Mouse (Mus musculus) large intestine, adult 2 months (tissue): ENCODE results near the gene Ttf1. TPM values are rescaled to one million over a fixed set of nuclear protein-coding genes. Genes with fewer than 3 reads are reported as not detected.
A peak's percentile ranks its signal among the peaks of the same experiment; 100 is the strongest.
"Not testable (repeated sequence)": the region's sequence is repeated elsewhere in the genome, so short reads cannot be mapped to it uniquely, and the experiment has no call there.

Experiments used
- DNase-seq: peaks from one replicate; pipeline ENCODE4 v3.0.0-alpha.2; 2012; ENCODE audit warnings: low read depth, low spot score
- WGBS: fragments of 180-500 bp; shearing (Covaris S2); methylation state at CpG from one replicate; pipeline ENCODE4 v1.1.7; 2018; 5-methylcytosine and 5-hydroxymethylcytosine counted together
- polyA plus RNA-seq: library from polyadenylated mRNA; depleted of rRNA; stranded (reverse); fragments of >200 nt; gene quantifications from 2 replicates; pipeline ENCODE4 v1.2.3, GENCODE M21; 2012

Gene Ttf1
- polyA plus RNA-seq, 1 experiment, result 5.0 TPM

DNA sequence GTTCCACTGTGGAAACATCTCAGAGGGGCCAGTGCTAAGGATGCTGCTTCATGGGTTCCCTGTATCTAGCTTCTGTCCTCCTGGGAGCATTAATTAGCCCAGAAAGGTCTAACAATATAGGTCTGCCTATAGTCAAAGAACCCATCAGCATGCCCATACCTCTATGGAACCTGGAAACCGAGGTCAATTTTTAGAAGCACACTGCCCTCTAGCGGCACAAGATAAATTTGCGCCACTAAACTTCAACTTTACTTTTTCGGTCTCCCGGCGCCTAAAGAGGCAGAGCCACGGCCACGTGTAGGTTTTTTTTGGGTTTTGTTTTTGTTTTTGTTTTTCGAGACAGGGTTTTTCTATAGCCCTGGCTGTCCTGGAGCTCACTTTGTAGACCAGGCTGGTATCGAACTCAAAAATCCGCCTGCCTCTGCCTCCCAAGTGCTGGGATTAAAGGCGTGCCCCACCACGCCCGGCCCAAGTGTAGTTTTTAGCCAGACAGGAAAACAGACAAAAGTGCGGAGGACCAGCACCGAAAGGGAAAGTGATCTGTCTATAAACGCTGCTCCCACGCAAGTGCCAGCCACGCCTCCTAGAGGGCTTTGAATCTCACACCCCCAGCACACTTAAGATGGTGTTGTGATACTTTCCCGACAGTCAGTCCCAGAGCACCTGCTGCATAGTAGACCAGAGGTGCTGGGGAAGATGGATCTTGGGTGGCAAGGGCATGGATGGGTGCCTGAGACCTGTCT is 6.1 kb upstream of the Ttf1 start:
- DNase-seq, result no peak
- 2% methylated on average over 20 of the region's 20 CpGs for WGBS

DNA sequence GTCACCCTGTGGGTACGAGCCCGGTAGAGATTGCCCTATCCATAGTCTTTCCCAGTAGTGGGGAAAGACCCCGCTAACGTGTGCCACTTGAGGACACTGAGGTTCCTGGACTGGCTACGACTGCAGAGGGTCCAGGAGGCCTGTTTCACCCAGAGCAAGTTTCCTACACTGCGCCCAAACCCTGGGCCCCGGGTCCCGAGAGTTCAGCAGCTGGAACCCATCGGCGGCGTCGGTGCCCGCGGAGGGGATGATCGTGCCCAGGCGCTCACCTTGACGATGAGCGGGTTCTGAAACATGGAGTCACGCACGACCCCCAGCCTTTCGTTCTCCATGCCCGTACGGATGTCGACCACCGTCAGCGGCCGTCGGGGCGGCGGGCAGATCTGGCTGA is 5.5 kb upstream of the Ttf1 start:
- whole genome bisulfite sequencing, result 1% methylated on average over 30 of the region's 30 CpGs
- DNase-seq, result no peak

DNA sequence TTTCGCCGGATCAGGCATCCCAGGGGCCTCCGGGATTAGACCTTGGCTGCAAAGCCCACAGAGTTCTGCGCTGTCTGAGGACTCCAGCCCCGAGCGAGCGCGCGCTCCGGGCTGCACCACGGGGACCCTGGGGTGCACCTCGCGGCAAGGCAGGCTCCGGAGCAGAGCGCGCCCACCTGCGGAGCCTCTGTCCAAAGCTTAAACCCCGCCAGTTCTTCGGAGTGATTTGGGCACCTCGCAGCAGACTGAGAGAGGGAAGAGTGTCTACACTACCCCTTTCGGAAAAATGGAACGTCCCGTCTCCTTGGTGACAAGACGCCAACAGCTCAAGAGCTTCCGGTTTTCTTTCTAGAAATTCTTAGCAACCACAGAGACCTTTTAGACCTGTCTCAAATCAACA is 5.1 kb upstream of the Ttf1 start, which contains the start of gene Cfap77:
Gene Cfap77 (minus strand): TSS at position 76 of the 400 bp plus-strand sequence.
- under 1% methylated on average over 25 of the region's 25 CpGs for WGBS
- DNase-seq, result peak; percentile 50

DNA sequence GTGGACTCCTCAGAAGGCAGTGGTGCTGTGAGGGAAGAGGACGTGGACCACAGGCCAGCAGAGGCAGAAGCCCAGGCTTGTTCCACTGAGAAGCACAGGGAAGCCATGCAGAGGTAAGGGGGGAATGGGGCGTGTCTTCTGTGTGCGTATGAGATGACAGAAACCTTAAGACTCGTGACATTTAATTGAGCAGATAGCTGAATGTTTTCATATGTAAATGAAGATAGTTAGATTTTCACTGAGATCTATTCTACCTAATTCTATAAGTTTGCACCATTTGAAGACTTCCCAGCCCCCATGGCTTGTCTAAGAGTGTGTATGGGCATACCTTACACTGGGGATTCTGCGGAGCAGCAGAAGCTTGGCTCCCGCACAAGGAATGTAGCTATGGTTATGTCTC is 5.7 kb downstream of the Ttf1 start:
- no peak for DNase-seq
- whole genome bisulfite sequencing, result 92% methylated on average over 6 of the region's 6 CpGs

DNA sequence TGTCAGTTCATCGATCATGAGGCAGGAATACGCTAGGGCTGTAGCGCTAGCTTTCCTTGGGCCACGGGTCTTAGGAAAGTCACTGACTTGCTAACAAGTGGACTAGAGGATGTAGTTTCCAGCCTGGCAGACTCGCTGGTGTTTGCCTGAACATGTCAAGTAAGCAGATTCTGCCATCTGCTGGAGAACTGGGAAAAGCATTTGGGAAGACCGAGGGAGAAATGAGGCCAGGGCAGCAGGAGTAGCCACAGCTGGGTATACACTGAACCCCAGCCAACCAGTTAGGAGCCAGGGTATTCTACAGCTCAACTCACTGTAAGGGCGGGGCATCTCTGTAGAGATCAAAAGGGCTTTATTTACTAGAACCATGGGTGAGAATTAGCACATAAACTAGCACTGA is 6.3 kb downstream of the Ttf1 start:
- 48% methylated on average over 7 of the region's 7 CpGs for WGBS
- DNase-seq, result no peak

DNA sequence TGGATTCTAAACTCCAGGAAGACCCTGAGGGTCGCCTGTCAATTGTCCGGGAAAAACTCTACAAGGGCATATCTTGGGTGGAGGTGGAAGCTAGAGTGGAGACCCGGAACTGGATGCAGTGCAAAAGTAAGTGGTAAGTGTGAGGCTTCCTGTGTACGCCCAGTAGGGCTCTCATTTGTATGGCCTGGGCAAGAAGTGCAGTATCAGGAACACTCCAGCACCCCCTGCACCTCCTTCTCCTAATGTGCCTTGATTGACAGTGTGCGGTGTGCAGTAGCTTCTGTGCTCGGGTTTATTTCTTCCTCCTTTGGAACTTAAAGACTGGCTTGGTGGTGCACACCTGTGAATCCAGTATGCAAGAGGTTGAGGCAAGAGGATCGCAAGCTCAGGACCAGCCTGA is 14.6 kb downstream of the Ttf1 start:
- DNase-seq, result no peak
- 93% methylated on average over 7 of the region's 7 CpGs for WGBS

DNA sequence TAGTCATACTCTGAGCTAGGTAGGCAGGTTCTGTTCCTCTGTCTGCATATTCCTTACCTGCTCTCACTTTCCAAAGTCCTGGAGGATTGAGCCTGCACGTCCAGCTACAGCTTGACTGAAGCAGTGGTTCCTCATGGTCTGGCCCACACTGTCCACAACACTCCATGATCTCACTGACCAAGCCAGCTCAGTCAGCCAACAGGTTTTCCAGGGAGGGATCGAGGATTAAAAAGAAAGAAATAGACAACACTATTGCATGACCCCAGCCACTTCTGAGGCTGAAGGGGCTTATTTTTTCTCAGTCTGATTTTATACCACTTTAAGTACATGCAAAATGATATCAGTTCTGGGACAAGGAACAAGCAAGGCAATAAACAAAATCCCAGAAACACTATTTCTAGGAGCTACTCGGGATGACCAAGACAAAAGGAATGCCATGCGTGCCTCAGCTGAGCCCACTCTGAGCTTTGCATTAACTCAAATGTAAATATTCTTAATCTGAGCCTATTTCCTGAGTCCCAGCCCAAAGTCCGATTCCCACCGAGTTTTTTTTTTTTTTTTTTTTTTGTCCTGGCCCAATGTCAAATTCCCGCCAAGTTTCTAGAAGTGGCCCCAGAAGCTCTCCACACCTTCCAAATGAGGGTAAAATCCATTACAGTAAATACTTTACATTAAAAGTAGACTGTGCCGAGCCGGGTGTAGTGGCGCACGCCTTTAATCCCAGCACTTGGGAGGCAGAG is 15.4 kb downstream of the Ttf1 start:
- DNase-seq, result no peak
- WGBS, result 66% methylated on average over 11 of the region's 11 CpGs

DNA sequence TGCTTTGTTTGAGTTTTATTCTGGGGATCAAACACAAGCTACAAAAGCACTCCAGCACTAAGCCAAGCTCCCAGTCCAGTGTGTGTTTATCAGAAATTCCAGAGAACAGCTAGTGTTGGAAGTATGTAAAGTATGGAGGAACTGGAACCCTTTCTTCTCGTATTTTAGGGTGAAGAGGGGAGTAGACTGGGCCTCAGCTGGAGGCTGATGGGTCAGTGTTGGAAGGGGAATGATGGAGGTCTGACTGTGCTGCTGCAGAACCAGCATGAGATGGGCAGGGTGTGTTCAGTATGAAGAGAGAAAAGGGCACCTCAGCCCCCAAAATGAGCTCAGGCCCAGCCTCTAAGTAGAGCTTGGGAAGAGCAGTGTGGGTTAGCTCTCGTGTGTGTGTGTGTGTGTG is 16.2 kb downstream of the Ttf1 start:
- no peak for DNase-seq
- WGBS, result 77% methylated on average over 2 of the region's 2 CpGs

DNA sequence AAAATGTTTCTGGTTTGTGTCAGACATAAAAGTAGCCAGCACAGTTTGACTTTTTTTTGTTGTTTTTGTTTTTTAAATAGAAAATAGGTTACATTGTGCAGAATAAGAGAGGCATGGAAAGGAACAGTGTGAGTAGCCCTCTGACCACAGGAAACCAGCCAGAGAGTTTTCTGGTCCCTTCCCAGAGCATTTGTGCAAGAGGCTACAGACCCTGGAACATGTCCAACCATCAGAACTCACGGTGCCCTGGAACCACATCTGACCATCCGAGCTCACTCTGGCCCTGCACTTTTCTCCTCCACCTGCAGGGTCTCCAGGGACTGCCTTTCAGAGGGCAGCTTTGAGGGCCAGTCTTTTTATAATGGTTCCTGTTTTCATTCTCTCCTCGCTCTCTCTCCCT is 21.9 kb downstream of the Ttf1 start:
- WGBS, result 74% methylated on average over 3 of the region's 3 CpGs
- DNase-seq, result no peak

DNA sequence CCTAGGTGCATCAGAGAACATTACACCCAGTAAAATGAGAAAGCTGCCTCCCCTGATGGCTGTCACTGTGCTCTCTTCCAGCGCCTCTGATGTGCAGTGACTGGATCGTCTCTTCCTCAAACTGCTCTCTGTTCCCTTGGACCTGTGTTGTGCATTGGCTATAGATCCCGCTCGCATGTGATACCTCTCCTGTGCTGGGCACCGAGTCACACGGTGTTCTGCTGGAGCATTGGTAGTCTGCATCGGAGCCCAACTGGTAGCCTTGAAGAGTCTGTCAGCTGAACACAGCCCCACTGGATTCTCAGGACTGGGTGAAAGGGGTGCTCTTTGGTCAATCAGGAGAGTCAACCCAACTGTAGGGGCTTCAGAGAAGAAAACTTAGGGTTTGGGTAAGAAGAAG is 26.0 kb downstream of the Ttf1 start:
- WGBS, result 96% methylated on average over 7 of the region's 7 CpGs
- DNase-seq, result no peak

DNA sequence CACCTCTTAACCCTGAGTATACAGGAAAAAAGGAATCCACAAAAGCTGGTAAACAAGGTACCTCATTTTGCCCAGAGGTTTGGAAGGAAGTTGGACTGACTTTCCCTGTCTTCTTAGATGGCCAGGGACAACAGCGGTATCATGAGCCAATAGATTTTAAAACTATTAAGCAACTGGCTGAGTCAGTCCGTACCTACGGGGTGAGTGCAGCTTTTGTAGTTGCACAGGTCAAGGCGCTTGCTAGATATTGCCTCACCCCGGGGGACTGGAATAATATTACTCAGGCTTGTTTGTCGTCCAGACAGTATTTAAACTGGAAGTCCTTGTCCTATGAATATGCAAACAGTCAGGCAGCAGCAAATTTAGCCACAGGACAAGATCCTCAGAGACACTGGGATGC is 29.2 kb downstream of the Ttf1 start:
- DNase-seq, result not testable (repeated sequence)
- 64% methylated on average over 6 of the region's 6 CpGs for WGBS

DNA sequence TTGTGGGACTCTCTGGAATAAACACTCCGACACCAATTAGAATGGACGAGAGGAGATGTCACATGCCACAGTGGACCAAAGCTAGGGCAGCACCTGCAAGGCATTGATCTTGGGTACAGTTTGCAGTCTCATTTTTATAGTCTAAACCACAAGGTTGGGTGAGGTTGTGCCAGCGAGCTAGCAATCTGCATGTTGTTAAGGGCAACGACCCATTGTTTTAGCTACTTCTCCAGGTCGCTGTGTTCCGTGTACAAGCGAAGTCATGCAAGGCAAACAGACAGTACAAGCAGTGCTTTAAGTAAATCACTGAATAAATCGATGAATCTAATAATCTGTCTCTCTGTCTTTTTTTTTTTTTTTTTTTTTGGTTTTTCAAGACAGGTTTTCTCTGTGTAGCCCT is 35.6 kb downstream of the Ttf1 start:
- no peak for DNase-seq
- whole genome bisulfite sequencing, result 56% methylated on average over 8 of the region's 8 CpGs

DNA sequence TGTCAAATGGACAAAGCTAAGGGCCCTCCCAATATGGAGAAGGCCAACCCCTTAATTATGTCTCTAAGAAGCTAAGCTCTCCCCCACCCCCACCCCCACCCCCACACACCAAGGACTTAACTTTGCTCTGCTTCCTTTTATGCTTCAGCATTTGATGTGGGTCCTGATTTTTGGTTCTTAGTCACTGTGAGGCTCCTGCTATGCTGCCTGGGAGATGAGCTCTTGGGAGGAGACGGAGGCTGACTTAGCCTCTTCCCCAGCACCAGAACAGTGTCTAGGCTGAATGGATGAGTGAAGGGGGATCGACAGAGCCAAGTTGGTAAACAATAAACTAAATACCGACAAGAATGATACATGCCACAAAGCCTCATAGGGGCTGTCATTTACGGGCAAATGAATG is 36.7 kb downstream of the Ttf1 start:
- WGBS, result 76% methylated on average over 4 of the region's 4 CpGs
- DNase-seq, result no peak

DNA sequence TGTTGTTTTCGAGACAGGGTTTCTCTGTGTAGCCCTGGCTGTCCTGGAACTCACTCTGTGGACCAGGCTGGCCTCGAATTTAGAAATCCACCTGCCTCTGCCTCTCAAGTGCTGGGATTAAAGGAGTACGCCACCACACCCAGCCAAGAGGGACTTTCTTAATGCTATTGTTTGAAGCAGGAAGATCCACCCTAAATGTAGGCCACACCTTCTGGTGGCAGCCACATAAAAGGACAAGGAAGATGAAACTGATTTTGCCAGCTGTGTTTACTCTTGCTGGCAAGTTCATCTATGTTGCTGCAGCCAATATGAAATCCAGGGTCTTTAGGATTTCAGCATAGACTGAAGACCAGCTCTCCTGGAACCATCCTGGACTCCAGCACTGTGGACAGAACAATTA is 37.4 kb downstream of the Ttf1 start:
- DNase-seq, result no peak
- WGBS, result 54% methylated on average over 3 of the region's 3 CpGs

DNA sequence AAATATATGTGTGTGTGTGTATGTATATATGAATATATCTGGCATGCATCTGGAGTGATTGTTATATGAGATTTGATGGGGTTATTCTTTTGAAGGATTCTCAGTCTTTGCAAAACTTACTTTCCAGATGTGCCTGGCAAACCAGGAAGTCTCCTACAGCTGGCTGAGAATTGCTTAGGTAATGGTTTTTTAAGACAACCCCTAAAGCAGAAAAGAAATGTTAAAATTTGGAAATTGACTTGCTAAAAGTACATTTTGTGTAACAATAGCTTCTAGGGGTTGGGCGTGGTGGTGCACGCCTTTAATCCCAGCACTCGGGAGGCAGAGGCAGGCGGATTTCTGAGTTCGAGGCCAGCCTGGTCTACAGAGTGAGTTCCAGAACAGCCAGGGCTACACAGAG is 37.9 kb downstream of the Ttf1 start:
- DNase-seq, result not testable (repeated sequence)
- WGBS, result 96% methylated on average over 5 of the region's 5 CpGs

DNA sequence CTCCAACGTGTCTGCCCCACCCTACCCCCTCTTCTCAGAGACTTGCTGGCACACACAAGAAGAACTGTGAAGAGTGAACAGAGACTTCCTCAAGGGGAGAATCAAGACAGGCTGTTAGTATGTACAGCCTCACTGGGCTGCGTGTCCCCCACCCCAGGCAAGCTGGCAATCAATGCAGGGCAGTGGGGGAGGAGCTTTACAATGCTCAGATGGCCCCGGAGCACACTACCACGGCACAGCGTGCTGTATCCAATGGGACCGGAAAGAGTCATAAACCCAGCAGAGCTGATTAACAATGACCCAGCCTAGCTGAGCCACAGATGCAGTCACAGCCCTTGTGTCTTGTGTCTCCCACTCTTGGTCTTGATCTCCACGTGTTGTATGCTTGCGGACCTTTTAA is 38.7 kb downstream of the Ttf1 start:
- DNase-seq, result no peak
- WGBS, result 31% methylated on average over 8 of the region's 8 CpGs

DNA sequence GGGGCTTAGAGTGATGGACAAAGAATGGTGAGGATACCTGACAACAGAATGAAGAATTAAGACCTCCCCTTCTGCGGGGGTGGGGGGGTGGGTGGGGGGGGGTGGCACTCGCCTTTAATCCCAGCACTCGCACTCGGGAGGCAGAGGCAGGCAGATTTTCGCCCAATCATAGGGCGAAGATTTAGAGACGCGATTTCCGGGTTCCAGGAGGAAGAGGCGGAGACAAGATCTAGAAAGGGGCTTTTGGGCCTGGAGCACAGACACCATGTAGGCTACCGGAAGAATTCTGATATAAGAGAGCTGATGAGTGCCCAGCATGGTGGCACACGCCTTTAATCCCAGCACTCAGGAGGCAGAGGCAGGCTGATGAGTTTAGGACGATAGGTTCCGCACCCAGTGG is 39.6 kb downstream of the Ttf1 start:
- no peak for DNase-seq
- 92% methylated on average over 14 of the region's 14 CpGs for WGBS

DNA sequence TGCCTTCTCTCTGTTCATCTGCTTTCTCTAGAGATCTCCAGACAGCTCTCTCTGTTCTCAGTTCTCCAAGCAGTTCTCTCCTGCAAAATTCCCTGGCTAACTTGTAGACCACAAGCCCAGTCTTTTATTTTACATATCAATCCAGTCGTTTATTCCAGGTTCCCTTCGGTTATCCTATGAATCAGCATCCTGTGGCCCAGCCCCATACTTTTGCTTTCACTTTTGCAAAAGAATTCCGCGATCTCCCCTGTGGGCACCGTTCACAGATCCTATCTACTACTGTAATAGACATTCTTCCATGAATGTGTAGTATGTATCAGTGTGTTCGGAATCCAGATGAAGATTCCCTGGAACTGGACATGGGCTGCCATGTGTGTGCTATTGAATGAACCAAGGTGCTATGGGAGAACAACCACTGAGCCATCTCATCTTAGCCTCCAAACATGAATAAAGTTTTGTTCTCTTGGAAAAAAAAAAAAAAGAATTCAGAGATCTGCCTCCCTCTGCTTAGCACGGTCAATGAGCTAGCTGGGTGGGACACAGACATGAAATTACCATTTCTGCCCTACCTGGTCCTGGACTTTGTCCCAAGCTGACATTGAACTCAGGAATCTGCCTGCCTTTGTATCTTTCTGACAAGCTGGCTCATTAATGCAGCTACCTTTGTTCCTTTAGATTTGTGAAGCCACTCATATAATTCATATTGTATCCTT is 40.9 kb downstream of the Ttf1 start:
- no peak for DNase-seq
- WGBS, result 32% methylated on average over 7 of the region's 7 CpGs

DNA sequence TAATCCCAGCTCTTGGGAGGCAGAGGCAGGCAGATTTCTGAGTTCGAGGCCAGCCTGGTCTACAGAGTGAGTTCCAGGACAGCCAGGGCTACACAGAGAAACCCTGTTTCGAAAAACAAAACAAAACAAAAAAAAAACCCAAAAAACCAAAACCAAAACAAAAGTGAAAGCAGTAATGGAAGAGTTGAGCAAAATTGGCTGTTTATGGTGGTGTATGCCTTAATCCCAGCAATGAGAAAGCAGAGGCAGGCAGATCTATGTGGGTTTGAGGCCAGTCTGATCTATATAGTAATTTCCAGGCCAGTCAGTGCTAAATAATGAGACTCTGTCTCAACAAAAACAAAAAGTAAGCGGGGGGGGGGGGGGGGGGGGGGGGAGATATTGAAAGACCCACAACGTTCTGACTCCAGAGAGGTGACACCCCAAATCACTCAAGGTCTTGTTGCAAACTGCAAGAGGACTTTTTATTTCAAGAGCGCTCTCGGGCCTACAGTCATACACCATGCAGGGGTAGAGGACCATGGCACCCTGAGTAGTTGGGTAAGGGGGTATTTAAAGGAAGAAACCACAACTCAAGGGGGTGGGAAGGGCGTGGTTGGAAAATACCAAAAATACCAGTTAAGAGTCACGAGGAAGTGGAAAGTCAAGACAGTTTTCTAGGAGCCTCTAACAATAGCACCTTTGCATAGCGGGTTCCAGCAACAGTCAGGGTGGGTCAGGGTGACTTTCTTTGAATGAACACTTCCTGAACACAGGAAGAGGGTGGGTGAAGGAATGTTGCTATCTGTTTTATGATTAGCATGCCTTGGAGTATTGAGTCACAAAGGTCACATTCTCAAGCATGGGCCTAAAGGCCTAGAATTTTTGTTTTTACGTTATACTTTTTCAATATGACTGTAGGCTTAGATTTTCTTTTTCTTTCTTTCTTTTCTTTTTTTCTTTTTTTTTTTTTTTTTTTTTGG is 42.6 kb downstream of the Ttf1 start:
- not testable (repeated sequence) for DNase-seq

DNA sequence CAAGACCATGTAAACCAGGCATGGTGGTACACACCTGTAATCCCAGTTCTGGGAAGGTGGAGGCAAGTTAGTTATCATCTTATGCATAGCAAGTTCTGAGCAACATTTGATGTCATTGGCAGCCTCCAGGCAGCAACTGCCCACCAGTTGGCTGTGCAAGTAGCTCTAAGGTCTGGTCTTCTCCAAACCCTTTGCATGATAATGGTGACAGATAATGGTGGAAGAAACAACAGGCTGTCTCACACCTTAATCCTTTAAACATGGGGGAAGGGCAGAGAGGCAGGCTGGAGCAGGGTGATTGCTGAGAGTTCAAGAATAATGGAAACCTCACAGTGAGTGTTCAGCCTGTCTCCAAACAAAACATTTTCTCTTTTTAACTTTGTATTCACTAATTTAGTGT is 60.9 kb downstream of the Ttf1 start:
- DNase-seq, result no peak

More for the DNA sequence above, 42.6 kb downstream of the Ttf1 start:
- 65% methylated on average over 10 of the region's 10 CpGs for WGBS
